Mouse (Mus musculus) heart, embryonic 14.5 days (tissue): ENCODE data around the gene 4930402F06Rik. TPM values are rescaled to one million over a fixed set of nuclear protein-coding genes. Genes with fewer than 3 reads are reported as not detected.

ENCODE experiments used
- ATAC-seq: fragments of 200-750 bp; cut with Nextera tagmentation; 2 replicates; pipeline ENCODE4 v1.8.0; 2017; ENCODE audit warnings: low read depth, moderate TSS enrichment; ENCODE audit not compliant: insufficient number of reproducible peaks, insufficient read depth, low FRiP score
- H3K27ac ChIP-seq, 2 experiments: fragments of 200-500 bp in 1 of 2; fragments of 300-500 bp in 1 of 2; sonication (generic) in 1 of 2; replicated peaks in 1 of 2; 2 replicates each; pipeline ENCODE4 v1.5.1; 2012 to 2014; ENCODE audit warnings: low read depth in 2 of 2, low read length in 2 of 2, control low read depth in 1 of 2, mild to moderate bottlenecking in 1 of 2, mixed read lengths in 1 of 2; ENCODE audit not compliant: control insufficient read depth in 1 of 2, insufficient read depth in 1 of 2
- H3K27me3 ChIP-seq: fragments of 300-500 bp; sonication (generic); 2 replicates; pipeline ENCODE4 v1.6.1; 2014; ENCODE audit warnings: mild to moderate bottlenecking, low read length, control low read depth; ENCODE audit not compliant: control insufficient read depth, insufficient read depth
- H3K36me3 ChIP-seq: fragments of 300-500 bp; sonication (generic); 2 replicates; pipeline ENCODE4 v1.6.1; 2014; ENCODE audit warnings: mild to moderate bottlenecking, control low read depth, low read length, mixed read lengths; ENCODE audit not compliant: control insufficient read depth, insufficient read depth
- H3K4me1 ChIP-seq, 2 experiments: fragments of 200-500 bp in 1 of 2; fragments of 300-500 bp in 1 of 2; sonication (generic) in 1 of 2; 2 replicates each; pipeline ENCODE4 v1.6.1; 2012 to 2014; ENCODE audit warnings: low read length in 2 of 2, control low read depth in 1 of 2, mixed read lengths in 1 of 2; ENCODE audit not compliant: control insufficient read depth in 2 of 2, insufficient read depth in 2 of 2
- H3K4me2 ChIP-seq: fragments of 300-500 bp; sonication (generic); 2 replicates; pipeline ENCODE4 v1.6.1; 2014; ENCODE audit warnings: mild to moderate bottlenecking, low read length
- H3K4me3 ChIP-seq, 2 experiments: fragments of 200-500 bp in 1 of 2; fragments of 300-500 bp in 1 of 2; sonication (generic) in 1 of 2; 2 replicates each; pipeline ENCODE4 v1.5.1; 2012 to 2014; ENCODE audit warnings: low read length in 2 of 2, mild to moderate bottlenecking in 2 of 2, control low read depth in 1 of 2, low read depth in 1 of 2, moderate library complexity in 1 of 2; ENCODE audit not compliant: control insufficient read depth in 1 of 2, insufficient read depth in 1 of 2
- H3K9ac ChIP-seq: fragments of 300-500 bp; sonication (generic); 2 replicates; pipeline ENCODE4 v1.6.1; 2014; ENCODE audit warnings: mild to moderate bottlenecking, low read length
- H3K9me3 ChIP-seq: fragments of 300-500 bp; sonication (generic); 2 replicates; pipeline ENCODE4 v1.6.1; 2016; ENCODE audit warnings: low read length, control low read depth; ENCODE audit not compliant: control insufficient read depth
- WGBS: fragments of 180-500 bp; shearing (Covaris S2); extraction: QIAGEN DNeasy Blood & Tissue Kit; methylation state at CpG from one replicate; pipeline ENCODE4 v1.1.7; 2014; 5-methylcytosine and 5-hydroxymethylcytosine counted together
- polyA plus RNA-seq: library from polyadenylated mRNA; unstranded; fragments of >200 nt; fragmentation: Nextera tagmentation; extraction: Ambion mirVana; gene quantifications from 2 replicates; pipeline ENCODE4 v1.2.1, GENCODE M21; 2014

Gene 4930402F06Rik
- polyA plus RNA-seq, 1 experiment from 2014 or later = not detected

DNA sequence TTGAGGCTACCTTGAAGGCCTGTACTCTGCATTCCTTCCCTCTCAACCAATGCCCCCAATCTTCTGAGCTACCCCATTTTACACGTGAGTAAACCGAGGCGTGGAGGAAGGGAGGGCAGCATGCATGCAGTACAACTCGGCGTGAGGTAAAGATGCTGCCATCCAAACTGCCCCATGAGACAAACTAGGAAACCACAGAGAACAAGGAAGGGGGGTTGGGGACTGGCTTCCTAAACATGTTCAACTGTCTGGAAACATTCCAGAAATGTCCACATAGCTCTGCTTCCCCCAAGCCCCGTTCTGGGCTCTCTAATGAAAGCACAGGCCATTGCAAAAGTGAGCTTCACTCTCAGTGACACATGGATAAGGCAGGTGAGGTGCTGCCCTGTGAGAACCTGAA is 44.4 kb upstream of the 4930402F06Rik start:
- no peaks in the 10 kb centered on the region for H3K9me3 ChIP-seq
- peaks cover 26 to 38% of the 10 kb centered on the region in 2 experiments for H3K4me1 ChIP-seq
- H3K9ac ChIP-seq = no peak overlapping the region
- no peaks in the 10 kb centered on the region for H3K27me3 ChIP-seq
- H3K4me2 ChIP-seq = no peak overlapping the region
- WGBS = 65% methylated on average over 6 of the region's 6 CpGs
- H3K4me3 ChIP-seq = no peak overlapping the region
- no peak overlapping the region for H3K27ac ChIP-seq
- no peaks in the 10 kb centered on the region for H3K36me3 ChIP-seq
- no peak for ATAC-seq

DNA sequence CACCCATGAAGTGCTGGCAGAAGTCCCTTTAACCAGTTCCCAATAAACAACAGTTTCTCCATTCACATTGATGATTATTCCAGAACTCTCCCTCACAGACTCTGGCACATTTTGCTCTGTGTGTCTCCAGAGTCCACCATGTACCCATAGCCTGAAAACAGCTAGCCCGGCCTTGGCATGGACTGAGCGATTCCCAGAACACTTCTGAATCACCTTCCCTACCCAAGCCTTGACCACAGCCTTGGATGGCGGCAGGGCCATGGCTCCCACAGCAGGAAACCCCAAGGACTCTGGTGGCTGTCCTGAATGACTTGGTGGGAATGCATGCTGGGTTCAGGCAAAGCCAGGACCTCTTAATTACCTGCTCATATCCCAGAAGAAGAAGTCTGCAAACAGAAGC is 43.5 kb upstream of the 4930402F06Rik start:
- ATAC-seq = no peak
- 93% methylated on average over 3 of the region's 3 CpGs for WGBS
- Histone ChIP-seq H3K27ac (no peak overlapping the region), H3K9ac (no peak overlapping the region), H3K4me3 (no peak overlapping the region), H3K36me3 (no peaks in the 10 kb centered on the region), H3K27me3 (no peaks in the 10 kb centered on the region), H3K4me2 (no peak overlapping the region), H3K4me1 (peaks cover 17 to 31% of the 10 kb centered on the region in 2 experiments), H3K9me3 (no peaks in the 10 kb centered on the region)

DNA sequence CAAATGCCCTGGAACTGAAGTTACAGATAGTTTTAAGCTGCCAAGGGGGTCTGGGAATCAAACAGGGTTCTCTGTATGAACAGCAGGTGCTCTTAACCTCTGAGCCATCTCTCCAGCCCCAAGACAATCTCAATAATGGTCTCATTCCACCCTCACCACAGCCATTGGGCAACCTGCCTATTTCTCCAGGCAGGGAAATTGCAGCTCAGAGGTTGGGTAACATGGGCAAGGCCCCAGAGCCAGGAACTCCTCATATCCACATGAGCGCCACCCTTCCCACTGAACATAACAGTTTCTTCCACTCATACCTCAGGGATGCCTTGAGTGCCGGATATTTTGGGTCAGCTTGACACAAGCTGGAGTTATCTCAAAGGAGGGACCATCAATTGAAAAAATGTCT is 40.8 kb upstream of the 4930402F06Rik start:
- Histone ChIP-seq H3K4me1 (peaks cover 30 to 39% of the 10 kb centered on the region in 2 experiments), H3K9me3 (no peaks in the 10 kb centered on the region), H3K4me2 (no peak overlapping the region), H3K9ac (no peak overlapping the region), H3K36me3 (no peaks in the 10 kb centered on the region), H3K27ac (no peak overlapping the region), H3K4me3 (no peak overlapping the region), H3K27me3 (no peaks in the 10 kb centered on the region)
- WGBS = 87% methylated on average over 2 of the region's 2 CpGs
- ATAC-seq = no peak

DNA sequence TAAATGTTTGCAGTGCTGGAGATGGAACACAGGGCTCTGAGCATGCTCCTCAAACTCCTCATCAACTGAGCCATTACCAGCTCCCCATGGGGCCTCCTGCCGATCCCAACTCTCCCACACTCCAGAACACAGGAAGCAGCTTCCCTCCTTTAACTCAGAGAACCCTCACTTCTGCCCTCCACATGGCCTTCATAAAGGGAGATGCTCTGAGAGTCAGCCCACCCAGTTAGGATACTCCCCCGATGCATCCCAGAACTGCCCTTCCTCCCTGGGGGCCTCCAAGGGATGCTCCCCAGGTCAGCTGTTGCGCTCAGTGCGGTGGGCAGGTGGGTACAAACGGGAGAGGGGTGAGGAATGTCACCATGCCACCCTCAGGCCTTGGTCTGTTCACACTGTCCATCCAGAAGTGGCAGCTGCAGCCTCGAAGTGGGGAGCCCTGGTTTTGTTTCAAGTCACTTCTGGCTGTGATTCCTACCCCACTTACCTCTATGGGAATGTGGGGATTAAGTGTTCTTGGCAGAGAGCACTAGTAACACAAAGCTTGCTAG is 37.7 kb upstream of the 4930402F06Rik start:
- peaks cover 29 to 38% of the 10 kb centered on the region in 2 experiments for H3K4me1 ChIP-seq
- ATAC-seq = no peak

DNA sequence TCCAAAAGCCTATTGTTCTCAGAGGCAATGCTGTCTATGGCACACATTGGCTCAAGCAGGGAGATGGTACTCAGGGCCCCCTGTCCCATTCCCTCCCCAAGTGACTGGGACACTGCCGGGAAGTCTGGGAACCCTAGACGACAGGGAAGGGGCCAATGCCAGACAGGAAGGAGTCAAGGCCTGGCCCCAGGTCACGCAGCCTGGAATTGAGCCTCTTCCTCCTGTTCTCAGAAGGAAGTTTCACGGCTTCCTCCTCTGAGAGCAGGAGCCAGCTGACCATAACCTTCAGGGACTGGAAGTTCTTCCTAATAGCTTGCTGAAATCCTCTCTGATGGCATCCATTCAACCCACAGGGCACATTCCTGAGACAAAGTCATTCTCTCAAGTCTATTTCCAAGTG is 36.5 kb upstream of the 4930402F06Rik start:
- 57% methylated on average over 4 of the region's 4 CpGs for WGBS
- Histone ChIP-seq H3K27ac (peak overlapping the region; percentile 50 to 86), H3K4me1 (peaks cover 29 to 45% of the 10 kb centered on the region in 2 experiments), H3K36me3 (0 out of 2 replicates have a peak, but pooled peaks cover 2% of the 10 kb centered on the region), H3K4me2 (peak overlapping the region; percentile 60; the same call in 1 of the 2 replicates), H3K9ac (no peak overlapping the region), H3K9me3 (no peaks in the 10 kb centered on the region), H3K4me3 (no peak overlapping the region), H3K27me3 (no peaks in the 10 kb centered on the region)
- no peak for ATAC-seq

More for the DNA sequence above, 37.7 kb upstream of the 4930402F06Rik start:
- H3K4me3 ChIP-seq = no peak overlapping the region
- no peaks in the 10 kb centered on the region for H3K9me3 ChIP-seq
- WGBS = 66% methylated on average over 6 of the region's 6 CpGs
- H3K9ac ChIP-seq = no peak overlapping the region
- no peaks in the 10 kb centered on the region for H3K36me3 ChIP-seq
- no peak overlapping the region for H3K4me2 ChIP-seq
- H3K27ac ChIP-seq = peak overlapping the region in 1 of 2 experiments; percentile 86; a peak in 2 of 4 replicates
- H3K27me3 ChIP-seq = no peaks in the 10 kb centered on the region

DNA sequence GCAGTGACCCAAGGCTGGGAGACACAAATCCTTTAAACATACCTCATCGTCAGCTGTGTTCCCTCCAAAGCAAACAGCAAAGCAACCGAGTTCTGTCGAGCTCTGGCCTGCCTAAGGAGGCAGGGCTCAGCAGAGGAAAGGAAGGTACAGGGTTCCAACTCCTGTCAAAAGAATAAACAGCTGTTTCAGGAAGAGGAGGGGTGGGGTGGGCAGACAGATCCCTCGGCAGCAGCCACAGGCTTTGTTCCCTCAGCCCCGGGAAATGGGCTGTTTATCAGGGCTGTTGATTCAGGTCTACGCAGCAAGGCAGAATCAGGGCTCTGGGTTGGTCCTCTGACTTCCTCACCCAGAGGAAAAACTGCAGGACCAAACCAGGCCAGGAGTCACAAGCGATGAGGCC is 35.5 kb upstream of the 4930402F06Rik start:
- Histone ChIP-seq H3K4me2 (peak overlapping the region; percentile 60), H3K27ac (peak overlapping the region; percentile 50 to 86), H3K36me3 (0 out of 2 replicates have a peak, but pooled peaks cover 4% of the 10 kb centered on the region), H3K9me3 (no peaks in the 10 kb centered on the region), H3K4me3 (peak overlapping the region; percentile 14 to 30; a peak in 3 of 4 replicates), H3K9ac (peak overlapping the region; percentile 66), H3K4me1 (peaks cover 29 to 51% of the 10 kb centered on the region in 2 experiments), H3K27me3 (no peaks in the 10 kb centered on the region)
- 17% methylated on average over 7 of the region's 7 CpGs for WGBS
- ATAC-seq = peak; percentile 54

DNA sequence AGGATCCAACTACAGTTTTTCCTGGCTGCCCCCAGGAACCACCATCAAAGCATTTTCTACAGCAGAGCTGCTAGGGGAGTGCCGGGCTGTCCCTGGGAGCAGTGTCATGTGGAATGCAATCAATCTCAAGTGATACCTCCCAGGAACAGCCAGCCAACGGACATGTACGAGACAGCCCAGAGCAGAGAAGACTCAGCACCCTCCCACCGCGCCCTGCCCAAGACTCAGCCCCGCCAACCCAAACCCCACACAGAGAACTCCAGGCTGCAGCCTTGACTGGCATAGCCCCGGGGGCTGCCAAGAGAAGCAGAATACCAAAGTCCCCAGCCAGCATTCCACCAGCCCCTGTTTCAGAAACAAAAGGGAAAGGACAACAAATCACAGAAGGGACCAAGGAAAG is 35.0 kb upstream of the 4930402F06Rik start:
- H3K9me3 ChIP-seq = no peaks in the 10 kb centered on the region
- H3K27ac ChIP-seq = peak overlapping the region; percentile 25 to 86
- no peaks in the 10 kb centered on the region for H3K27me3 ChIP-seq
- peaks cover 29 to 51% of the 10 kb centered on the region in 2 experiments for H3K4me1 ChIP-seq
- peak overlapping the region; percentile 14 to 30; a peak in 3 of 4 replicates for H3K4me3 ChIP-seq
- WGBS = 4% methylated on average over 7 of the region's 7 CpGs
- 0 out of 2 replicates have a peak, but pooled peaks cover 4% of the 10 kb centered on the region for H3K36me3 ChIP-seq
- H3K9ac ChIP-seq = peak overlapping the region; percentile 66
- H3K4me2 ChIP-seq = peak overlapping the region; percentile 60
- 0 out of 2 replicates have a peak, but pooled peaks have one; percentile 37 for ATAC-seq

DNA sequence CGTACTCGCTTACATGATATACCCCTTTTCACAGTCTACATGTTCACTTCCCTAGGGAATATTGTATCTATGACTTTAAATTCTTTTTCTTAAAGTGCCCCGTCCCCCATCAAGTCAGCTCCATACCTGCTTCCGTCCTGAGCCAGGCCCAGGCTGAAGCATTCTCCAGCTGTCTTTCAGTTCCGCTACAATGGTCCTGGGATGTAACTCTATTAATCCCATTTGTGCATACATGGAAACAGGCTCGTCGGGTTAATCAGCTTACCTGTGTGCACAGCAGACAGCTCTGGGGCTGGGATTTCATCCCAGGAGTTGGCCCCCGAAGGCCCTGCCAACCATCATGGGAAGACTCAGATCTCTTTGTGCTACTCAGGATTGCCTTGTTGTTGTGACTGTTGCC is 33.8 kb upstream of the 4930402F06Rik start:
- H3K4me3 ChIP-seq = no peak overlapping the region
- H3K36me3 ChIP-seq = 0 out of 2 replicates have a peak, but pooled peaks cover 4% of the 10 kb centered on the region
- WGBS = 90% methylated on average over 8 of the region's 8 CpGs
- no peak overlapping the region for H3K27ac ChIP-seq
- H3K27me3 ChIP-seq = no peaks in the 10 kb centered on the region
- ATAC-seq = no peak
- no peaks in the 10 kb centered on the region for H3K9me3 ChIP-seq
- H3K4me1 ChIP-seq = peaks cover 29 to 51% of the 10 kb centered on the region in 2 experiments
- no peak overlapping the region for H3K9ac ChIP-seq
- H3K4me2 ChIP-seq = no peak overlapping the region
